Mouse (Mus musculus) lung, adult 2 months (tissue): ENCODE results near the gene Nup35.
A peak's percentile ranks its signal among the peaks of the same experiment; 100 is the strongest.

Experiments
- CTCF ChIP-seq: fragments of 200-500 bp; IDR thresholded peaks from 2 replicates; pipeline ENCODE4 v1.5.1; 2011; ENCODE audit warnings: mild to moderate bottlenecking, low read length, control low read depth; ENCODE audit not compliant: insufficient read depth
- POLR2A ChIP-seq: fragments of 200-500 bp; IDR thresholded peaks from 2 replicates; pipeline ENCODE4 v1.6.1; 2011; ENCODE audit warnings: low read depth, mild to moderate bottlenecking, control low read depth, low read length, borderline replicate concordance; ENCODE audit errors: extremely low read depth

GRCm38 (mm10) chr2:80707429-80707828, 90.4 kb downstream of the Nup35 start:
- TF ChIP-seq CTCF, result 0 out of 2 replicates have a peak, but pooled peaks have one; percentile 4
- no peak for TF ChIP-seq POLR2A
